Mouse (Mus musculus) kidney, adult 8-10 months (tissue): ENCODE results near the gene Slc25a23.

ENCODE experiments used
- DNase-seq, 2 experiments: peaks; one replicate each; pipeline ENCODE4 v3.0.0; 2022

Gene Slc25a23

DNA sequence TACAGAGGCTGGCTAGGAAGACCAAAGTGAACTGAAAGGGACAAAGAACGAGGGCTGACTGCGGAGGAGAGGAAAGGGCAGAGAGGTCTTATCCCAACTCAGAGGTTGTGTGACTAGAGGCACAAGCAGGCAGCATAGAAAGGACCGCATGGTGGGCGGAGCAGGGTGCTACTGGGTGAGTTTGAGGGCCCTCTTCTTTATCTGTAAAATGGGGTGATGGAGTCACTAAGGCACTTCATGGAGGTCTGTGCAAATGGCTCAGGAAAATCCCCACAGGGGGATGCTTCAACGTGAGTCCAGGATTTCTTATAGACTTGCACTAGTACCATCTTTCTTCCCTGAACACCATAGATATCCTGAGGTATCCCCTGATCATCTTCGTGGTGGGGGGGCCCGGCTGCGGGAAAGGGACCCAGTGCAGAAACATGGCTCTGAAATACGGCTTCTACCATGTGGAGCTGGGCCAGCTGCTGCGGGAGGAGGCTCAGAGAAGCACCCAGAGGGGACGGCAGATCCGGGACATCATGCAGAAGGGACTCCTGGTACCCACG, 47.3 kb downstream of the Slc25a23 start:
- DNase-seq: no peak

DNA sequence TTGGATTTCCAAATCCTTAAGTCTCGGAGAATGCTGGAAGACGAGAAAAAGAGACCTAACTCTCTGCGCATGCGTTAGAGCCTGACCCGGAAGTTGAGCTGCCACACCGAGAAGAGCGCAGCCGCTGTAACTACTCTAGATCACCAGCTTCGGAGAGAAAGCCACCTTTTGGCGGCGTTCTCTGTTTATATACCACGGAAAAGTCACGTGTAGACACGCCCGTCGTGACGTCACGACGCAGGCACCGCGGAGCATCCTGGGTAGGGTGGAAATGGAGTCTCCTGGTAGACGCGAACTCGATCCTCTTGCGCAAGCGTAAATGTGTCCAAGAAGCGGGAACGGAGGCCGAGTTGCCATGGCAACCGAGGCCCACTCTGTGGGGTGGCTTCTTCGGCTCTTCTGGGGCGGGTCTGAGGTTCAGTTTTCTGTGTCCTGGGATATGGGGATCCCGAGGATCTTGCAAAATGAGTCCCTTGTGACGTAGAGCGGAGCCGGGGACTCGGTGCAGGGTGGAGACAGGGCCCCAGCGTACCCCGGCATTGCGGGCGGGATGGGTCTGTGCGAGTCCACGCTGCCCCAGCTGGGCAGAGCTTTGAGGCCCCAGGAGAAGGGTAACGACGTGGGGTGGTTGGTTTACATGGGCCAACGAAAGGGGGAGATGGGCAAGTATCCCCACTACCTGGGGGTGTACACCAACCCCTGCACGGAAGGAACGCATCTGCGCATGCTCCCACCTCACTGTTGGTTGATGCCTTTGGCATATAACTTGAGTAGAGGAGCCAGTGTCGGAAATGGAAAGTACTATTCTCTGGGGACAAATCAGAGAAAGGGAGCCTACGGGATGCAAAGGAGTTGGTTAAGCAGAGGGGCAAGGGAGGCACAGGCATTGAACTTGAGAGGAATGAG, 48.2 kb downstream of the Slc25a23 start, which contains the start of the genes Gtf2f1 and Gm17949:
Gene Gtf2f1, minus strand, starts transcription at position 53 of the 906 bp plus-strand sequence.
Gene Gm17949, plus strand, starts transcription at position 234 of the 906 bp plus-strand sequence.
- peak; percentile 93 to 94 for DNase-seq

DNA sequence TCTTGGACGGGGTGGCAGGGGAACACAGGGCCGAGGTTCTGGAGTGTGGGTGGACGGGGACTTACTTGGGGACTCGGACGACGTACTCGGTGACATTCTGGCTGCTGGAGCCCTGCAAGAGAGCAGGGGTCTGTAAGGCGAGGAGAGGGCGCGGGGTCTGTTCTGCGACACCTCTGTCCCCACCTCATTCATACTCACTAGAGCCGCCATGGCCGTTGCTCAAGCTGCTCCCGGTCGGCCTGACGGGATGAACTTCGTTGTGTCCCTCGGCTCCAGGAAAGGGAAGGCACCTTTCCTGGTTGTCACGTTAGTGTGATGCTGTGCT, 48.8 kb downstream of the Slc25a23 start:
- DNase-seq: no peak

DNA sequence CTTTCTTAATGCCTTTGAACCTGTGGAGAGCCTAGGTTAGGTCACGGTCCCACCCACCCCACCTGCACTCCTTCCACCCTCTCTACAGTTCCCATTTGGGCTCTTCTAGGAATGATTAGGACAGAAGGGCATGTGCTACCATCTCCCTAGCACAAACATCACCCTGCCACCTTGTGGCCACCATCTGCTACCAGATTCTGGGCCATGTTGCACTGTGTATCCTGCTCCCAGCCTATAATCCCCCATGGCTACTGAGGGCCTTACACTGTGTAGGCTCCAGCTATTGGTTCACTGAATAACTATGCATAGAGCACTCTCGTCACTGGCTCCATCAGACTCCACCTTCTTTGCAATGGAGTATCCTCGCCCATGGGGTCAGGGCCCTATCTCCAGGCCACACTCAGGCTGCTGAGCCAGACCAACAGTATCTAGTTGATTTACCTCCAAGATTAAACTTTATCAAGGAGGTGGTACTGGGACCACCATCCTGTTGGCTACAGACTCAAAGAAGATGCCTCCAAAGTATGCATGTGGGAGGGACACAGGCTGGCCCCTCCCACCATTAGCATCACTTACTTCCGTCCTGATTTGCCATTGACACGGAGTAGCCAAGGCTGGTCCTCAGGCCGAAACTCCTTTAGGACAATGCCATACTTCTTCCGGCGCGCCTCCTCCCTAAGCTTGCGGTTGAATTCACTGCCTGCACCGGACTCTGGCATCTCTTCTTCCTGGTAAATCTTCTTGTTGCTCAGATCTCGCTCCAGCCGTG, 52.3 kb downstream of the Slc25a23 start:
- DNase-seq: no peak

DNA sequence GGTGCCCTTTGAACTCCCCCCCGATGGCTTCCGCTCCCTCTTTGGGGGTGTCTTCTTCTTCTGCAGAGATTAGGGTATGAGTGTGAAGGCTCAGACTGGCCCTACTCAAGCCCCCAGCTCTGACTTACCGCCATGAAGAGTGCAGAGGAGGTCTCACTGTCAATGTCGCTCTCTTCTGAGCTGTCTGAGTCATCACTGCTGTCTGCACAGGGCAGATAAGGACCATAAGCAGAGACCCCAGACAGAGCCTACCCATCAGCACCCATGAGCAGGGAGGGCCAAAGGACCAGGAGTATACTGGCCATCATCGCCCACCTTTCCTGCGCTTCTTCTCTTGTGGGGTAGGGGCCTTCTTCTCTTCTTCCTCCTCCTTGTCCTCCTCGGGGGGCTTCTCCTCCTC, 55.7 kb downstream of the Slc25a23 start:
- DNase-seq: no peak

DNA sequence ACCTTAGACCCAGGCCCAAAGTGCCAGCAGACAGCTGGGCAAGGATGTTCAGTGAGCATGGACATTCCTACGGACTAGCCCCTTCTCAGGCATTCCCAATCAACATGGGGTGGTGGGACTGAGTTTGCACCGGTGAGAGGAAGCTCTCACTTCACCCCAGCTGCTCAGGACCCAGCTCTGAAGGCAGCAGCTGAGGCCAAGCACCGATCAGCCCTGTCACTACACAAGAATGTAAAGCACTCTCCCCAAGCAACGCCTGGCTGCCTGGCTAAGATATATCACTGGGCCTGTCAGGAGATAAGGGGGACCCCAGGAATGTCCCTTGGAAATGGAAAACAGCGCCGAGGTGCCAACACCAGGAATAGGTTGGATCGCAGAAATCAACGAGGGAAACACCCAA, 58.4 kb downstream of the Slc25a23 start:
- no peak for DNase-seq

DNA sequence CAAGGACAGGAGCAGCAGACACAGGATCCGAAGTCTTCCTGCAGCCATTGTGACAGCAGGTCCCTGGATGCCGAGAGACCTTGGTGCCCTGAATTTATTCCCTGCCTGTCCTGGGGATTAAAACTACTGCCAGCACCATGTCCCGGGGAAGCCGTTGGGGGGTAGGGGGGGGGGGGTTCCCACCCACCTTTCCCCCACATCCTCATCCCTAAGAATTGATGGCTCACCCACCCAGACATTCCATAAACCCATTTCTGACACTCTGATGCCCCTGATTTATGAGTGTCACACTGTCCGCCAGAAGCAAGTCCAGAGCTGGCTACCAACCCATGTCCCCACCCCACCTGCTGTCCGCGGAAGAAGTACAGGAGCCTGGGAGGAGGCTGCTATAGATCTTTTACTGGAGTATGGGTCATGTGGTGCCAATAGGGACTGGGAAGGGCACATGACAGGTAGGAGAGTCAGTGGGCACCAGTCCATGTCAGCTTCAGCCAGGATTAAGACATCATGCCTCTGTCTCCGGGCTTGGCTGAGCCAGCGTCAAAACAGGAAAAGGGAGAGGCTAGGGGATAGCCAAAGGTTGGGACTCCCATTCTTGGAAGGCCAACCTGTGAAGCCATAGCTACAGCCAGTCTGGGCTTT, 59.6 kb downstream of the Slc25a23 start, which contains the start of gene Pspn:
Gene Pspn, minus strand, starts transcription at position 51 of the 642 bp plus-strand sequence.
- no peak for DNase-seq

DNA sequence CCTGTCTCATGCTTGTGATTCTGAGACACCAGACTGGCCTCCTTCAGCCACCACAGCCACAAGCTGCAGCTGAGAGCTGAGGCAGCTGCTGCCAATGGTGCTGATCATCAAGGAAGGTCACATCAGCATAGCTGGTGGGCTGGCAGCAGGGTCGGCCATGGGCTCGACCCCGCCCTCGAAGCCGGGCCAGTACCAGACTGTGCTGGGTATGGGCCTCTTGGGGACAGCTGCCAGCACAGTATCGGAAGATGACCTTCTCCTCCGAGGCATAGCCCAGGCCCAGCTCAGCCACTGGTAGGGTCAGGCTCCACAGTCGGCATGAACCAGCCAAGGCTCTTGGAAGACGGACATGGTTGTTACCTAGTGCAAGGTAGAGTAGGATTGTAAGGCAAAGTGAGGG, 60.2 kb downstream of the Slc25a23 start:
- DNase-seq: no peak

DNA sequence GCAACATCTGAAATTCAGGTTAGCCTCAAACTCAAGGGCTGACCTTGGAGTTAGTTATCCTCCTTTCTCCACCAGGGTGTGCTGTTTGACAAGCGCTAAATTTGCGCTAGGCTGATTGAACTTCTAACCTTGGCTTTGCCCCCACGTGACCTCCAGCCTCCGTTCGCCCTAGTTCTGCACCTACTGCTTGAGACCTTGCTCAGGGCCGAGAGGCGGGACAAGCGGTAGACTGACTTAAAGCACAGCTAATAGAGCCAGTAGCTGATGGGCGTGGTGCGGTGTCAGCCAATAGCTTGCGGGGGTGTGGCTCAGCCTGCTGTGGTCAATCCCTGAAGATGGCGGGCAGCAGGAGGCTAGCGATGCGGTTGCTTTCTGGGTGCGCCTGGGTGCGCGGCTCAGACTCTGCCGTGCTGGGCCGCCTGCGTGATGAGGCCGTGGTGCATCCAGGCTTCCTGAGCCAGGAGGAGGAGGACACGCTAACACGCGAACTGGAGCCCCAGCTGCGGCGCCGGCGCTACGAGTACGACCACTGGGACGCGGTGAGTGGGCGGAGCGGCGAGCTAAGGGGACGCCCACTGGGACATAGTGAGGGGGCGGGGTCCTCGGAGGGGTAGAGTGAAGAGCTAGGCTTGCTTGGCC, 62.5 kb downstream of the Slc25a23 start, which contains the start of gene Alkbh7:
Gene Alkbh7, plus strand, starts transcription at position 311 of the 639 bp plus-strand sequence.
- peak; percentile 99 for DNase-seq

DNA sequence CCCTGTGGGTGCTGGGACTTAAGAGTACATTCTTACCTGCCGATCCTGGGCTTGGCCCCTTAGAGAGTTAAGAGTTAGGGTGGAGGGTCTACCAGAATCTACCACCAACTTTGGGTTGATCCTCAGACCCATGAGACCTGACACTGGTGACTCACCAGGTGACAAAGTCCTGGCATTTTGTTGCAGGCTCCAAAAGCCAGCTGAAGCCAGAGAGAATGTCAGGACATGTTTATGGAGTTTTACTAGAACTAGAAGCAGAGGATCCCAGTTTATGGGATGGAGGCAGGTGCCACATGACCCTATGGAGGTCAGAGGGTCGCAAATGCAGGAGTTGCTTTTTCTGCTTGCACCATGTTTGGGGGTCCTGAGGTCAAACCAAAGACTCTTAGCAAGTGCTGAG, 63.2 kb downstream of the Slc25a23 start:
- DNase-seq: peak in 1 of 2 experiments; percentile 11

DNA sequence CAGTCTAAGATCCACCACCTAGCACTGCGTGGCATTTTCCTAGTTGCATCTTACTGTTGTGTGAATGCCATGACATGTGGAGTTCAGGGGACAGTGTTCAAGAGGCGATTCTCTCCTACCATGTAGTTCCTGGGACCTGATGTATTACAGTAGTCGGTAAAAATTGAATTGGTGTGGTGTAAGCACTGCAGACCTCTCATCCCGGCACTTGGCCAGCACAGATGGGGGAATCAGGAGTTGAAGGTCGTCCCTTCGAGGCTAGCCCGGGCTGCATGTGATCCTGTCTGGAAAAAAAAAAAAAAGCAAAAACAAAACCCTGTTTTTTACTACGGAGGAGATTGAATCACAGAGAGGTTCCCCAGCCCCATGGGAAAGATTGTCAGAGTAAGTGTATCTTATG, 64.6 kb downstream of the Slc25a23 start:
- no peak for DNase-seq
